Mouse (Mus musculus) heart, adult 2 months (tissue): ENCODE results near the gene Zfp940.
"Not testable (repeated sequence)": the region's sequence is repeated elsewhere in the genome, so short reads cannot be mapped to it uniquely, and the experiment has no call there.

ENCODE experiments used
- CTCF ChIP-seq: fragments of 200-600 bp; IDR thresholded peaks from 2 replicates; pipeline ENCODE4 v1.8.1; 2022; ENCODE audit warnings: antibody characterized with exemption, mild to moderate bottlenecking, moderate library complexity
- POLR2A ChIP-seq: fragments of 200-500 bp; IDR thresholded peaks from 2 replicates; pipeline ENCODE4 v1.6.1; 2011; ENCODE audit warnings: mild to moderate bottlenecking, low read depth, low read length, control low read depth; ENCODE audit not compliant: insufficient read depth

DNA sequence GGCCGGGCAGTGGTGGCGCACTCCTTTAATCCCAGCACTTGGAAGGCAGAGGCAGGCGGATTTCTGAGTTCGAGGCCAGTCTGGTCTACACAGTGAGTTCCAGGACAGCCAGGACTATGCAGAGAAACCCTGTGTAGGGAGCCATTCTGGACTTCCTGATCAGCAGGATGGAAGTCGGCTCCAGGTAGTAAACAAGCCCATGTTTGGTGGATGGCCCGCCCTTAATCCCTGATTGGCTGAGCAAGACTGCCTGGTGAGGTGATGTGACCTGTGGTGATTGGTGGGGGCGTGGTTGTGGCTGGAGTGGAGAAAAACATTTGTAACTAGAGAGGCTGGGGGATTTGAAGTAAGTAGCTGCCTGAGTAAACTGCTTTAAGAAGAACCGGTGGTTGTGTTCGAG, 24.1 kb upstream of the Zfp940 start:
- not testable (repeated sequence) for TF ChIP-seq POLR2A, CTCF
